Comparison of ENCODE assay signal across 18 mouse cellular contexts in genomic region chr17:27393931-27394330, GRCm38 (mm10).
DNase-seq lines count a peak whose midpoint lies in the region; ATAC-seq and TF ChIP-seq lines count a peak whose summit lies in the region.
"Had no signal": no experiment of that assay in that cellular context is flagged by ENCODE, and none has a peak within 500 bp of the region (broad histone marks: within the 10 kb centered on the region; RNA-seq: fewer than 3 reads in every experiment).

No protein-coding gene starts in this region.

- DNase-seq in adrenal gland, adult (ENCODE audit: inconsistent age in 2 of 2, low spot score in 1 of 2): peak; percentile 65 to 84
- DNase-seq in adrenal gland, postnatal 4 days (ENCODE audit: low spot score in 2 of 2): no peak
- no peak for DNase-seq in hindbrain, embryonic 11.5 days (ENCODE audit: low spot score)
- no peak for DNase-seq in hindbrain, embryonic 14.5 days (ENCODE audit: low spot score)
- peak; percentile 72 for DNase-seq in adrenal gland, adult 2 months
- DNase-seq in brain, embryonic 14.5 days (ENCODE audit: low read depth): peak; percentile 42
- DNase-seq in lung, adult 18-20 months: no peak
- DNase-seq: cerebellum, adult 9-10 months; kidney, postnatal 25 days; lung, postnatal 4 days; thymus, adult 18-20 months; thymus, postnatal 36 days had no signal

- no peaks in the 10 kb centered on the region for H3K9me3 ChIP-seq in hindbrain, embryonic 11.5 days (ENCODE audit: control insufficient read depth, low read length)
- H3K9me3 ChIP-seq in hindbrain, embryonic 14.5 days (ENCODE audit: control insufficient read depth, low read length): no peaks in the 10 kb centered on the region
- H3K9me3 ChIP-seq: heart, embryonic 13.5 days; lung, embryonic 15.5 days had no signal

- peak overlapping the region; percentile 42; the same call in 1 of the 2 replicates for H3K27ac ChIP-seq in hindbrain, embryonic 11.5 days (ENCODE audit: low read depth, low read length)
- no peak overlapping the region for H3K27ac ChIP-seq in hindbrain, embryonic 14.5 days
- H3K27ac ChIP-seq: heart, embryonic 13.5 days; layer of hippocampus, adult 2 months; liver, embryonic 14.5 days; lung, embryonic 15.5 days had no signal

- no peak overlapping the region for H3K9ac ChIP-seq in hindbrain, embryonic 11.5 days (ENCODE audit: low read depth, low read length)
- no peak overlapping the region for H3K9ac ChIP-seq in hindbrain, embryonic 14.5 days
- H3K9ac ChIP-seq: heart, embryonic 13.5 days; liver, embryonic 14.5 days; lung, embryonic 15.5 days had no signal

- no peak for ATAC-seq in hindbrain, embryonic 11.5 days (ENCODE audit: low FRiP score)
- ATAC-seq in hindbrain, embryonic 14.5 days (ENCODE audit: low FRiP score): no peak
- ATAC-seq: activated CD4-positive, CD25-positive, alpha-beta regulatory T cell, adult 4 months; intestine, postnatal 0 days had no signal

- no peak overlapping the region for H3K4me2 ChIP-seq in hindbrain, embryonic 11.5 days (replicated peaks; ENCODE audit: low read depth, low read length)
- no peak overlapping the region for H3K4me2 ChIP-seq in hindbrain, embryonic 14.5 days (replicated peaks)
- H3K4me2 ChIP-seq: heart, embryonic 13.5 days; lung, embryonic 15.5 days had no signal

- WGBS in hindbrain, embryonic 11.5 days: 77% methylated on average over 5 of the region's 5 CpGs
- WGBS in hindbrain, embryonic 14.5 days: 26% methylated on average over 5 of the region's 5 CpGs

- no peaks in the 10 kb centered on the region for H3K27me3 ChIP-seq in hindbrain, embryonic 11.5 days (ENCODE audit: control insufficient read depth, insufficient read depth, low read length)
- H3K27me3 ChIP-seq in hindbrain, embryonic 14.5 days (ENCODE audit: control insufficient read depth, insufficient read depth, low read length): no peaks in the 10 kb centered on the region
- H3K27me3 ChIP-seq: lung, embryonic 15.5 days had no signal

- TF ChIP-seq CTCF in brain, embryonic 14.5 days (IDR thresholded peaks at IDR 0.05; ENCODE audit: borderline replicate concordance, extremely low read depth, insufficient read depth, insufficient read length): no peak

- TF ChIP-seq POLR2A in brain, embryonic 14.5 days (IDR thresholded peaks at IDR 0.05; ENCODE audit: borderline replicate concordance, extremely low read depth, insufficient read depth, insufficient read length, poor library complexity, severe bottlenecking): no peak

- no peaks in the 10 kb centered on the region for H3K36me3 ChIP-seq in hindbrain, embryonic 11.5 days (ENCODE audit: control insufficient read depth, insufficient read depth, low read length)
- no peaks in the 10 kb centered on the region for H3K36me3 ChIP-seq in hindbrain, embryonic 14.5 days (replicated peaks; ENCODE audit: control insufficient read depth, insufficient read depth)
- H3K36me3 ChIP-seq: heart, embryonic 13.5 days; lung, embryonic 15.5 days had no signal

- no peak overlapping the region for H3K4me3 ChIP-seq in hindbrain, embryonic 11.5 days (ENCODE audit: low read depth, low read length)
- no peak overlapping the region for H3K4me3 ChIP-seq in hindbrain, embryonic 14.5 days (replicated peaks; ENCODE audit: low read length)
- H3K4me3 ChIP-seq: heart, embryonic 13.5 days; layer of hippocampus, adult 2 months; lung, embryonic 15.5 days had no signal

- H3K4me1 ChIP-seq in hindbrain, embryonic 11.5 days (replicated peaks; ENCODE audit: control insufficient read depth, insufficient read depth, low read length): 0 out of 2 replicates have a peak, but pooled peaks cover 4% of the 10 kb centered on the region
- H3K4me1 ChIP-seq in hindbrain, embryonic 14.5 days (replicated peaks; ENCODE audit: control insufficient read depth, insufficient read depth, low read length): peaks cover 27% of the 10 kb centered on the region
- H3K4me1 ChIP-seq: heart, embryonic 13.5 days; lung, embryonic 15.5 days had no signal

Comparison
In these comparisons a context has a peak if more than half of its experiments do, and no peak if none do; other contexts are left out.
1. DNase-seq: peak in adrenal gland, adult (2 of 2), adrenal gland, adult 2 months (single experiment) and brain, embryonic 14.5 days (single experiment); none in adrenal gland, postnatal 4 days (0 of 2), hindbrain, embryonic 11.5 days (single experiment), hindbrain, embryonic 14.5 days (single experiment) and lung, adult 18-20 months (0 of 2).